Mouse (Mus musculus) liver, embryonic 14.5 days (tissue): ENCODE data around the gene Nmt2. TPM values are rescaled to one million over a fixed set of nuclear protein-coding genes. Genes with fewer than 3 reads are reported as not detected.

Source experiments
- ATAC-seq: fragments of 200-750 bp; cut with Nextera tagmentation; 2 replicates; pipeline ENCODE4 v1.8.0; 2017; ENCODE audit warnings: moderate number of reproducible peaks, mild to moderate bottlenecking, moderate library complexity; ENCODE audit not compliant: insufficient read depth
- DNase-seq, 3 experiments: peaks; one replicate each; pipeline ENCODE4 v3.0.0-alpha.2; 2012 to 2013; ENCODE audit warnings: low read depth in 3 of 3, low spot score in 3 of 3
- H3K27ac ChIP-seq: fragments of 300-500 bp; sonication (generic); 2 replicates; pipeline ENCODE4 v1.5.1; 2014; ENCODE audit warnings: moderate library complexity, mild to moderate bottlenecking, control low read depth, inconsistent platforms
- H3K27me3 ChIP-seq: fragments of 300-500 bp; sonication (generic); 2 replicates; pipeline ENCODE4 v1.6.1; 2014; ENCODE audit warnings: mild to moderate bottlenecking, low read length, moderate library complexity; ENCODE audit not compliant: control insufficient read depth, insufficient read depth
- H3K36me3 ChIP-seq: fragments of 300-500 bp; sonication (generic); replicated peaks from 2 replicates; pipeline ENCODE4 v1.6.1; 2014; ENCODE audit warnings: low read depth; ENCODE audit not compliant: control insufficient read depth, insufficient read depth
- H3K4me1 ChIP-seq, 2 experiments: fragments of 200-500 bp in 1 of 2; fragments of 300-500 bp in 1 of 2; sonication (generic) in 1 of 2; replicated peaks; 2 replicates each; pipeline ENCODE4 v1.6.1; 2012 to 2014; ENCODE audit warnings: antibody characterized with exemption in 1 of 2, inconsistent platforms in 1 of 2, low read length in 1 of 2; ENCODE audit not compliant: control insufficient read depth in 2 of 2, insufficient read depth in 2 of 2
- H3K4me2 ChIP-seq: fragments of 300-500 bp; sonication (generic); 2 replicates; pipeline ENCODE4 v1.6.1; 2014; ENCODE audit warnings: low read depth, mild to moderate bottlenecking, control low read depth, moderate library complexity
- H3K4me3 ChIP-seq, 2 experiments: fragments of 200-500 bp in 1 of 2; fragments of 300-500 bp in 1 of 2; sonication (generic) in 1 of 2; 2 replicates each; pipeline ENCODE4 v1.5.1; 2012 to 2014; ENCODE audit warnings: low read depth in 2 of 2, low read length in 2 of 2, mild to moderate bottlenecking in 2 of 2, control low read depth in 1 of 2, inconsistent platforms in 1 of 2, moderate library complexity in 1 of 2; ENCODE audit not compliant: insufficient read depth in 1 of 2
- H3K9ac ChIP-seq: fragments of 300-500 bp; sonication (generic); replicated peaks from 2 replicates; pipeline ENCODE4 v1.6.1; 2014; ENCODE audit warnings: mild to moderate bottlenecking, control low read depth, moderate library complexity
- H3K9me3 ChIP-seq: fragments of 300-500 bp; sonication (generic); 2 replicates; pipeline ENCODE4 v1.6.1; 2016; ENCODE audit warnings: low read length, mixed read lengths; ENCODE audit not compliant: control insufficient read depth
- CTCF ChIP-seq: IDR thresholded peaks from 2 replicates; pipeline ENCODE4 v1.5.1; 2016; ENCODE audit warnings: antibody characterized with exemption, low read depth, control low read depth
- EP300 ChIP-seq: IDR thresholded peaks from 2 replicates; pipeline ENCODE4 v1.6.1; 2016; ENCODE audit warnings: antibody characterized with exemption, low read depth
- WGBS: fragments of 180-500 bp; shearing (Covaris S2); extraction: QIAGEN DNeasy Blood & Tissue Kit; methylation state at CpG from one replicate; pipeline ENCODE4 v1.1.7; 2014; ENCODE audit not compliant: insufficient replicate concordance; 5-methylcytosine and 5-hydroxymethylcytosine counted together
- polyA plus RNA-seq, 2 experiments: library from polyadenylated mRNA; depleted of rRNA in 1 of 2; stranded (reverse) in 1 of 2; unstranded in 1 of 2; fragments of >200 nt; fragmentation: Nextera tagmentation in 1 of 2; extraction: Ambion mirVana in 1 of 2; gene quantifications; 2 replicates each; pipeline versions ENCODE4 v1.2.1 to v1.2.3; 2012 to 2014

Nmt2 gene
- polyA plus RNA-seq, 2 experiments = 4.9 to 13.5 TPM

- Histone ChIP-seq H3K27ac (peak overlapping the region; percentile 34), H3K9me3 (no peaks in the 10 kb centered on the region), H3K27me3 (no peaks in the 10 kb centered on the region), H3K4me2 (peak overlapping the region; percentile 82), H3K9ac (peak overlapping the region; percentile 68), H3K36me3 (no peaks in the 10 kb centered on the region), H3K4me1 (peaks cover 16 to 17% of the 10 kb centered on the region in 2 experiments), H3K4me3 (peak overlapping the region; percentile 62 to 79)
- 6% methylated on average over 12 of the region's 12 CpGs for WGBS
- DNase-seq = peak in 1 of 3 experiments; percentile 37
- ATAC-seq = 0 out of 2 replicates have a peak, but pooled peaks have one; percentile 5
- no peak for TF ChIP-seq CTCF
- TF ChIP-seq EP300 = no peak
Observed at GRCm38 (mm10) chr2:3282866-3283601, 978 bp upstream of the Nmt2 start.

- peaks cover 16 to 17% of the 10 kb centered on the region in 2 experiments for H3K4me1 ChIP-seq
- H3K9me3 ChIP-seq = no peaks in the 10 kb centered on the region
- peak overlapping the region; percentile 79 to 92 for H3K4me3 ChIP-seq
- peak overlapping the region; percentile 34 for H3K27ac ChIP-seq
- H3K36me3 ChIP-seq = no peaks in the 10 kb centered on the region
- TF ChIP-seq EP300 (no peak), CTCF (no peak; the same call in 1 of the 2 replicates)
- DNase-seq (peak in 1 of 3 experiments; percentile 35), ATAC-seq (peak; percentile 29)
- peak overlapping the region; percentile 74 for H3K9ac ChIP-seq
- H3K27me3 ChIP-seq = no peaks in the 10 kb centered on the region
- peak overlapping the region; percentile 97 for H3K4me2 ChIP-seq
- 0% methylated on average over 54 of the region's 60 CpGs for WGBS
Observed at GRCm38 (mm10) chr2:3284473-3285180, 615 bp downstream of the Nmt2 start.

- H3K27ac ChIP-seq = no peak overlapping the region
- no peaks in the 10 kb centered on the region for H3K27me3 ChIP-seq
- ATAC-seq = no peak
- H3K36me3 ChIP-seq = no peaks in the 10 kb centered on the region
- peak in 1 of 3 experiments; percentile 22 for DNase-seq
- H3K9me3 ChIP-seq = no peaks in the 10 kb centered on the region
- peak overlapping the region; percentile 74 for H3K9ac ChIP-seq
- TF ChIP-seq EP300 = no peak
- H3K4me1 ChIP-seq = peaks cover 16 to 17% of the 10 kb centered on the region in 2 experiments
- 2% methylated on average over 6 of the region's 6 CpGs for WGBS
- peak overlapping the region; percentile 97 for H3K4me2 ChIP-seq
- H3K4me3 ChIP-seq = peak overlapping the region; percentile 79 to 92
Observed at GRCm38 (mm10) chr2:3285181-3285530, 1.1 kb downstream of the Nmt2 start.

- ATAC-seq (no peak), DNase-seq (no peak)
- Histone ChIP-seq H3K9me3 (no peaks in the 10 kb centered on the region), H3K4me2 (peak overlapping the region; percentile 97), H3K9ac (peak overlapping the region; percentile 74), H3K27ac (no peak overlapping the region), H3K4me1 (peaks cover 16 to 17% of the 10 kb centered on the region in 2 experiments), H3K4me3 (peak overlapping the region in 1 of 2 experiments; percentile 79; a peak in 2 of 4 replicates), H3K27me3 (no peaks in the 10 kb centered on the region), H3K36me3 (no peaks in the 10 kb centered on the region)
- WGBS = 18% methylated on average over 3 of the region's 3 CpGs
- TF ChIP-seq CTCF (no peak), EP300 (no peak)
Observed at GRCm38 (mm10) chr2:3285709-3286108, 1.7 kb downstream of the Nmt2 start.

GRCm38 (mm10) chr2:3286243-3286642 lies 2.2 kb downstream of the Nmt2 start:
- H3K4me2 ChIP-seq = no peak overlapping the region; the same call in 1 of the 2 replicates
- TF ChIP-seq EP300 (no peak), CTCF (no peak)
- H3K4me3 ChIP-seq = no peak overlapping the region
- no peak overlapping the region for H3K27ac ChIP-seq
- no peaks in the 10 kb centered on the region for H3K27me3 ChIP-seq
- H3K4me1 ChIP-seq = peaks cover 16 to 17% of the 10 kb centered on the region in 2 experiments
- ATAC-seq (no peak), DNase-seq (no peak)
- 69% methylated on average over 2 of the region's 2 CpGs for WGBS
- no peak overlapping the region for H3K9ac ChIP-seq
- H3K9me3 ChIP-seq = no peaks in the 10 kb centered on the region
- H3K36me3 ChIP-seq = no peaks in the 10 kb centered on the region
